Mouse (Mus musculus) MEL (cell line): Measurements from ENCODE around the gene Pbxip1. TPM values are rescaled to one million over a fixed set of nuclear protein-coding genes. Genes with fewer than 3 reads are reported as not detected.

Source experiments
- DNase-seq: peaks from one replicate; pipeline ENCODE4 v3.0.0; 2011; ENCODE audit warnings: low read depth, low spot score
- H3K27ac ChIP-seq: 2 replicates; pipeline ENCODE4 v1.5.1; 2012; ENCODE audit warnings: low read depth, mild to moderate bottlenecking, control low read depth, low read length, moderate library complexity; ENCODE audit not compliant: control insufficient read depth
- H3K27me3 ChIP-seq, 2 experiments: fragments of 150-350 bp in 1 of 2; sonication (generic) in 1 of 2; 2 replicates each; pipeline ENCODE4 v1.6.1; 2012; ENCODE audit warnings: low read length in 2 of 2, mild to moderate bottlenecking in 2 of 2, improper control_type of control experiment in 1 of 2, moderate library complexity in 1 of 2; ENCODE audit not compliant: insufficient read depth in 2 of 2, control insufficient read depth in 1 of 2
- H3K36me3 ChIP-seq, 2 experiments: 2 replicates each; pipeline ENCODE4 v1.6.1; 2012 to 2014; ENCODE audit warnings: low read length in 2 of 2, improper control_type of control experiment in 1 of 2, inconsistent platforms in 1 of 2, mild to moderate bottlenecking in 1 of 2; ENCODE audit not compliant: insufficient read depth in 2 of 2, control insufficient read depth in 1 of 2
- H3K4me1 ChIP-seq, 2 experiments: fragments of 150-350 bp in 1 of 2; sonication (generic) in 1 of 2; 2 replicates each; pipeline ENCODE4 v1.6.1; 2012; ENCODE audit warnings: low read length in 2 of 2, improper control_type of control experiment in 1 of 2, mild to moderate bottlenecking in 1 of 2; ENCODE audit not compliant: insufficient read depth in 2 of 2, control insufficient read depth in 1 of 2
- H3K4me3 ChIP-seq, 2 experiments: fragments of 150-350 bp in 1 of 2; sonication (generic) in 1 of 2; 2 replicates each; pipeline ENCODE4 v1.5.1; 2012; ENCODE audit warnings: low read depth in 2 of 2, low read length in 2 of 2, mild to moderate bottlenecking in 2 of 2, moderate library complexity in 2 of 2, control low read depth in 1 of 2, improper control_type of control experiment in 1 of 2; ENCODE audit not compliant: control insufficient read depth in 1 of 2, insufficient read depth in 1 of 2
- H3K79me2 ChIP-seq: 2 replicates; pipeline ENCODE4 v1.6.1; 2012; ENCODE audit warnings: mild to moderate bottlenecking, low read length, moderate library complexity; ENCODE audit not compliant: control insufficient read depth, poor library complexity, insufficient read depth
- H3K9ac ChIP-seq: 2 replicates; pipeline ENCODE4 v1.6.1; 2012; ENCODE audit warnings: low read depth, mild to moderate bottlenecking, control low read depth, low read length, moderate library complexity; ENCODE audit not compliant: control insufficient read depth, poor library complexity, severe bottlenecking
- H3K9me3 ChIP-seq: fragments of 150-350 bp; sonication (generic); replicated peaks from 2 replicates; pipeline ENCODE4 v1.6.1; 2012; ENCODE audit warnings: mild to moderate bottlenecking, low read length, improper control_type of control experiment, moderate library complexity; ENCODE audit not compliant: insufficient read depth
- BHLHE40 ChIP-seq: IDR thresholded peaks from 2 replicates; pipeline ENCODE4 v1.6.1; 2012; ENCODE audit warnings: low read depth, mild to moderate bottlenecking, inconsistent platforms, low read length, improper control_type of control experiment, borderline replicate concordance
- CTCF ChIP-seq, 3 experiments: IDR thresholded peaks in 2 of 3; conservative IDR thresholded peaks in 1 of 3; 2 replicates each; pipeline ENCODE4 v1.5.1; 2011 to 2012; ENCODE audit warnings: low read length in 3 of 3, low read depth in 2 of 3, mild to moderate bottlenecking in 2 of 3, improper control_type of control experiment in 1 of 3, inconsistent platforms in 1 of 3, mixed read lengths in 1 of 3, moderate library complexity in 1 of 3; ENCODE audit not compliant: control insufficient read depth in 1 of 3, insufficient read depth in 1 of 3, poor library complexity in 1 of 3, severe bottlenecking in 1 of 3
- ELF1 ChIP-seq: IDR thresholded peaks from 2 replicates; pipeline ENCODE4 v1.6.1; 2014; ENCODE audit warnings: low read depth, mild to moderate bottlenecking, inconsistent platforms, low read length, improper control_type of control experiment, moderate library complexity
- EP300 ChIP-seq, 2 experiments: IDR thresholded peaks; 2 replicates each; pipeline ENCODE4 v1.6.1; 2011; ENCODE audit warnings: improper control_type of control experiment in 2 of 2, low read length in 2 of 2, low read depth in 1 of 2, mild to moderate bottlenecking in 1 of 2
- ETS1 ChIP-seq: IDR thresholded peaks from 2 replicates; pipeline ENCODE4 v1.6.1; 2012; ENCODE audit warnings: low read depth, mild to moderate bottlenecking, inconsistent platforms, low read length, improper control_type of control experiment, moderate library complexity
- GATA1 ChIP-seq: IDR thresholded peaks from 2 replicates; pipeline ENCODE4 v1.6.1; 2011; ENCODE audit warnings: low read depth, low read length, improper control_type of control experiment
- HCFC1 ChIP-seq: IDR thresholded peaks from 2 replicates; pipeline ENCODE4 v1.6.1; 2012; ENCODE audit warnings: low read depth, mild to moderate bottlenecking, inconsistent platforms, low read length, improper control_type of control experiment, moderate library complexity
- JUND ChIP-seq: IDR thresholded peaks from 2 replicates; pipeline ENCODE4 v1.6.1; 2011; ENCODE audit warnings: low read depth, mild to moderate bottlenecking, improper control_type of control experiment, low read length
- MAX ChIP-seq: IDR thresholded peaks from 2 replicates; pipeline ENCODE4 v1.6.1; 2011; ENCODE audit warnings: low read length, improper control_type of control experiment
- MAZ ChIP-seq: IDR thresholded peaks from 2 replicates; pipeline ENCODE4 v1.6.1; 2012; ENCODE audit warnings: low read depth, mild to moderate bottlenecking, inconsistent platforms, low read length, improper control_type of control experiment
- MXI1 ChIP-seq: IDR thresholded peaks from 2 replicates; pipeline ENCODE4 v1.6.1; 2011; ENCODE audit warnings: mild to moderate bottlenecking, low read depth, low read length, improper control_type of control experiment
- NELFE ChIP-seq: IDR thresholded peaks from 2 replicates; pipeline ENCODE4 v1.6.1; 2011; ENCODE audit warnings: low read depth, low read length, improper control_type of control experiment
- NRF1 ChIP-seq: IDR thresholded peaks from 2 replicates; pipeline ENCODE4 v1.6.1; 2014; ENCODE audit warnings: low read depth, mild to moderate bottlenecking, inconsistent platforms, low read length, improper control_type of control experiment, moderate library complexity; ENCODE audit not compliant: poor library complexity, insufficient read depth, severe bottlenecking
- POLR2A ChIP-seq, 2 experiments: IDR thresholded peaks; 2 replicates each; pipeline ENCODE4 v1.6.1; 2011 to 2012; ENCODE audit warnings: low read length in 2 of 2, mild to moderate bottlenecking in 2 of 2, control low read depth in 1 of 2, improper control_type of control experiment in 1 of 2, low read depth in 1 of 2, moderate library complexity in 1 of 2; ENCODE audit not compliant: control insufficient read depth in 1 of 2, insufficient read depth in 1 of 2, poor library complexity in 1 of 2
- POLR2AphosphoS5 ChIP-seq: IDR thresholded peaks from 2 replicates; pipeline ENCODE4 v1.6.1; 2012; ENCODE audit warnings: low read depth, borderline replicate concordance, mild to moderate bottlenecking, inconsistent platforms, low read length, moderate library complexity, mixed read lengths
- RAD21 ChIP-seq: IDR thresholded peaks from 2 replicates; pipeline ENCODE4 v1.6.1; 2011; ENCODE audit warnings: mild to moderate bottlenecking, low read depth, low read length, improper control_type of control experiment
- SIN3A ChIP-seq: IDR thresholded peaks from 2 replicates; pipeline ENCODE4 v1.6.1; 2012; ENCODE audit warnings: low read length, improper control_type of control experiment, inconsistent platforms
- SMC3 ChIP-seq: IDR thresholded peaks from 2 replicates; pipeline ENCODE4 v1.6.1; 2011; ENCODE audit warnings: low read depth, low read length, improper control_type of control experiment
- TCF12 ChIP-seq: IDR thresholded peaks from 2 replicates; pipeline ENCODE4 v1.6.1; 2014; ENCODE audit warnings: low read depth, mild to moderate bottlenecking, inconsistent platforms, low read length, improper control_type of control experiment, moderate library complexity
- USF1 ChIP-seq: IDR thresholded peaks from 2 replicates; pipeline ENCODE4 v1.6.1; 2014; ENCODE audit warnings: low read depth, mild to moderate bottlenecking, inconsistent platforms, low read length, improper control_type of control experiment, moderate library complexity
- USF2 ChIP-seq, 2 experiments: IDR thresholded peaks; 2 replicates each; pipeline ENCODE4 v1.6.1; 2011 to 2012; ENCODE audit warnings: improper control_type of control experiment in 2 of 2, low read length in 2 of 2, borderline replicate concordance in 1 of 2, inconsistent platforms in 1 of 2, low read depth in 1 of 2, mild to moderate bottlenecking in 1 of 2; ENCODE audit not compliant: insufficient read depth in 1 of 2
- polyA plus RNA-seq, 2 experiments: library from polyadenylated mRNA; stranded (reverse) in 1 of 2; unstranded in 1 of 2; fragments of >175 nt in 1 of 2; fragments of >200 nt in 1 of 2; gene quantifications; 2 replicates each; pipeline versions ENCODE4 v1.2.1 to v1.2.4; 2012; ENCODE audit warnings: low replicate concordance in 2 of 2, low read depth in 1 of 2; ENCODE audit not compliant: insufficient read length in 2 of 2, insufficient read depth in 1 of 2, missing spikeins in 1 of 2
- total RNA-seq: library from RNA; depleted of rRNA; stranded (reverse); fragments of 300-350 nt; gene quantifications from 2 replicates; pipeline ENCODE4 v1.2.3, GENCODE M21; 2012

The Pbxip1 gene
- total and polyA plus RNA-seq, 3 experiments, result 4.8 to 10.7 TPM; not detected in 1

- TF ChIP-seq CTCF (IDR thresholded peaks at IDR 0.05 in 2 of 3, conservative IDR thresholded peaks at IDR 0.05 in 1 of 3; ENCODE audit: control insufficient read depth in 1 of 3, insufficient read depth in 1 of 3, low read depth in 2 of 3, low read length in 3 of 3, poor library complexity in 1 of 3, severe bottlenecking in 1 of 3), result no peak
- TF ChIP-seq USF2 (IDR thresholded peaks at IDR 0.05; ENCODE audit: borderline replicate concordance in 1 of 2, insufficient read depth in 1 of 2, low read depth in 1 of 2, low read length in 2 of 2), result no peak
- no peak for TF ChIP-seq NRF1
- TF ChIP-seq, all 39 proteins: peak for 6
Observed at GRCm38 (mm10) chr3:89390699-89391662, 45.5 kb upstream of the Pbxip1 start (continued).

- no peaks in the 10 kb centered on the region for H3K9me3 ChIP-seq
- H3K36me3 ChIP-seq, result peaks cover 0 to 32% of the 10 kb centered on the region in 2 experiments; a peak in 2 of 4 replicates
- peak overlapping the region; percentile 83 for H3K9ac ChIP-seq
- no peaks in the 10 kb centered on the region for H3K27me3 ChIP-seq
- TF ChIP-seq GATA1 (0 out of 2 replicates have a peak, but pooled peaks have one; percentile 22), POLR2AphosphoS5 (no peak), HCFC1 (peak; percentile 50; the same call in 1 of the 2 replicates), TCF12 (peak; percentile 36; the same call in 1 of the 2 replicates), NRF1 (peak; percentile 70), BHLHE40 (no peak), USF2 (IDR thresholded peaks at IDR 0.05; ENCODE audit: borderline replicate concordance in 1 of 2, insufficient read depth in 1 of 2, low read depth in 1 of 2, low read length in 2 of 2) (no peak), NELFE (peak; percentile 31), SIN3A (peak; percentile 71), MAX (peak; percentile 42; the same call in 1 of the 2 replicates), USF1 (0 out of 2 replicates have a peak, but pooled peaks have one; percentile 2), EP300 (IDR thresholded peaks at IDR 0.05; ENCODE audit: low read depth in 1 of 2, low read length in 2 of 2) (no peak), MXI1 (peak; percentile 63), ELF1 (peak; percentile 55; the same call in 1 of the 2 replicates), JUND (no peak), POLR2A (IDR thresholded peaks at IDR 0.05; ENCODE audit: control insufficient read depth in 1 of 2, insufficient read depth in 1 of 2, low read depth in 1 of 2, low read length in 2 of 2, poor library complexity in 1 of 2) (peak in 1 of 2 experiments; percentile 27; a peak in 2 of 4 replicates), SMC3 (no peak), ETS1 (peak; percentile 33; the same call in 1 of the 2 replicates), RAD21 (no peak), MAZ (peak; percentile 20; the same call in 1 of the 2 replicates)
- H3K27ac ChIP-seq, result peak overlapping the region; percentile 82
- peaks cover 14 to 43% of the 10 kb centered on the region in 2 experiments for H3K4me1 ChIP-seq
- H3K79me2 ChIP-seq, result peaks cover 16% of the 10 kb centered on the region
- DNase-seq, result peak; percentile 68
- peak overlapping the region; percentile 86 to 94 for H3K4me3 ChIP-seq
Observed at GRCm38 (mm10) chr3:89391663-89392511, 44.6 kb upstream of the Pbxip1 start.
